Mouse (Mus musculus) thymus, adult 18-20 months (tissue): Measurements from ENCODE around the gene Tgif2.
"Not testable (repeated sequence)": the region's sequence is repeated elsewhere in the genome, so short reads cannot be mapped to it uniquely, and the experiment has no call there.

Source experiments
- DNase-seq, 2 experiments: peaks; one replicate each; pipeline ENCODE4 v3.0.0; 2022; ENCODE audit warnings: mixed read lengths in 2 of 2

Gene Tgif2

DNA sequence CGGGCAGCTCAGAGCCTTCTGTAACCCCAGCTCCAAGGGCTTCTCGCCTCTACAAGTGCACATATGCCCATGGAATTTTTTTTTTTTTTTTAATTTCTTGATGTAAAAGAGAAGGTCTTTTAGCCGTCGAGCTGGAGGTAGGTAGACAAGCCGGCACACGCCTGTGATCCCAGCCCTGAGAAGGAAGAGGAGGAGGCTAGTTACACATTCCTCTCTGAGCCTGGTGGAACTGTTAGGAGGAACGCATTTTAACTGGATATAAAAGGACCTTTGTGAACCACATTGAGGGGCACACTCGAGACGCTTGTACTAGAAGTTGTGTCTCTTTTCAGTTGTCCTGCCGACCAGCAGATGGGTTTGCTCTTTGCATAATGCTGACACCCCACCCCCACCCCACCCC lies 4.9 kb downstream of the Tgif2 start:
- no peak for DNase-seq

- DNase-seq = no peak
Measured at GRCm38 (mm10) chr2:156847653-156848052, 7.8 kb downstream of the Tgif2 start.

DNA sequence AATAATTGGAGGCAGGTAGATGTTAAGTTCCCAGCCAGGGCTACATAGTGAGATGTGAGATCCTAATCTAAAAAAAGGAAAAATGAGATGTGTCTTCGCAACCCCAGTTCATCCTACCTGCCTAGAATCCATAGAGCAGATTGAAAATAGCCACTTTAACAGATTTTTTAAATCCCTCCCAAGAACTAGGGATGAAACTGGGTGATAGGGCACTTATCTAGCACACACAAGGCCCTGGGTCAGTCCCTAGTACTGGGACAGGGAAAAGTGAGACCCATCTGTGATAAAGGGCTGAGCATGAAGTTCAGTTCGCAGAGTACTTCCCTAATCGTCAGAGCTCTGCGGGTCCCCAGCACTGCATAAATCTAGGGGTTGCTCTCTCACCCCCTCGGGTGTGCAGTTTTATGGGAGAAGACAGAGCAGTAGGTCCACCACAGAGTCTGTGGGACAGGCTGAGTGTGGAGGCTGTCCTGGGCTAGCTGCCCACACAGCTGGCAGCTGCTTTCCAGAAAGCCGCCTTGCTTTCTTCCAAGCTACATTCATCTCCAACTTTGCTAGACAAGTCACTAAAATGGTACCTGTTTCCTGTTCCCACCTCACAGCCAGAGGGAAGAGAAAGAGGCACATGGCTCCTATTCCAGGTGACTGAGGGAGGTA lies 8.8 kb downstream of the Tgif2 start:
- no peak for DNase-seq

GRCm38 (mm10) chr2:156850505-156850904 lies 10.7 kb downstream of the Tgif2 start:
- no peak for DNase-seq

- not testable (repeated sequence) for DNase-seq
Measured at GRCm38 (mm10) chr2:156853584-156853983, 13.8 kb downstream of the Tgif2 start.

DNA sequence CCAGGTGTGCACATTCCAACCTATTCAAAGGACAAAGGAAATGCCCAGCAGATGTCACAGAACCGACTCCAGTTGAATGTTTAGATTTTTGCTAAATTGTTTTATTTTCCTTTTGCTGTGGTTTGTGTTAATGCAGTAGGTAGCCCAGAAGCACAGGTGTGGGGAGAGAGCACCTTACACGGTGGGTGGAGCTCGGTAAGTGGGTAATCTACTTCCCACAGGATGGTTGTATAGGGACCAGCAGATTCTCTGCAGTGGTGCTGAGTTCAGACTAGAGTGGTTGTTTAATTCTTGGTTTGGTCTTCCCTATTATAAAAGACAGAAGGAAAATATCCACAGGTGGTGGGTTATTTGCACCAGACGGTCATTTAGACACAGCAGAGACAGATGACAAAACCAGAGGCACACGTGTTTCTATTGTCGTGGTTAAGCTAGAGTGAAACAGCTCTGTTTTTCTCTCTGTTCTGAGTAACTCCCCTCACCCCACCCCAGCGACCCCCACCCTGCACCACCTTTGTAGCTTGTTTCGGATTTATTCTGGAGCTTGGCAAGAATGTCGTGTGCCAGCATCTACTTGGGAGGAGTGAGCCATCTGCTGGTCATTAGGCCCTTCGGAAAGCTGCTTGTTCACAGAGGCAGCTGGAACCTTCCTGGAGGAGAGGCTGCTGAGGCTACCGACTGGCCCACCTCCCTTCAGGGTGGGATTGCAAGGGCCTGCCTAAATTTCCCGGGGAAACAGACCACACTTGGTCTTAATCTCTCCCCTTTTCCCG lies 14.4 kb downstream of the Tgif2 start:
- not testable (repeated sequence) for DNase-seq

DNA sequence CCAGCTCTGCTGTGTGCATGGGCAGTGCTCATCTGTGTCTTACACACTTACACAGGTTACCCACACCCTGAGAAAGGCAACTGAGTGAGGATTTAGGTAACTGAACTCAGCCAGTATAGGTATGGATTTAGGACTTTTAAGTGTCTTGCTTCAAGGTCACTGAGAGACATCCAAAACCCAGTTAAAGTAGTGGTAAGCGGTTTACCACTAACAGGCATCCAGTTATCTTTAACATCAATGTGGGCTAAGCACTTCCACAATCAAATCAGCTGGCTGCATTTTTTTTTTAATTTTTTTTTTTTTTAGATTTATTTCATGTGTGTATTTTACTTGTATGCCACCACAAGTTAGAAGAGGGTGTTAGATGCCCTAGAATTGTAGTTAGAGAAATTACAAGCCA lies 16.5 kb downstream of the Tgif2 start:
- DNase-seq = no peak

DNA sequence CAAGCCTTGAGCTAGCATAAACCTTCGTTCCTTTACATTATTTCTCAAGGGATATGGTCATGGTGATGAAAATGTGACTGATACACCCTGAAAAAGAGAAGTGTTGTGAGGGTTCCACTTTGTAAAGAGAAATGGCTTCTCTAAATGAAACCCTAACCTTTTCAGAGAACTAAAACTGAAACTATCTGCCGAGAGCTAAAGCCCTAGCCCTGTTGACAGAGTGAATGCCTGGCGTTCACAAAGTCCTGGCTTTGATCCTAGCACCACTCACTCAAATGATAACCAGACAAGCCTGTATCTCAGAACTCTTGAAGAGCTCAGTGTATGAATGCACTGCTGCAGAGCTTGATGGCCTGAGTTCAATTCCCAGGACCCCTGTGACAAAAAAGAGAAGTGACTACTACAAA lies 17.6 kb downstream of the Tgif2 start:
- DNase-seq = no peak

DNA sequence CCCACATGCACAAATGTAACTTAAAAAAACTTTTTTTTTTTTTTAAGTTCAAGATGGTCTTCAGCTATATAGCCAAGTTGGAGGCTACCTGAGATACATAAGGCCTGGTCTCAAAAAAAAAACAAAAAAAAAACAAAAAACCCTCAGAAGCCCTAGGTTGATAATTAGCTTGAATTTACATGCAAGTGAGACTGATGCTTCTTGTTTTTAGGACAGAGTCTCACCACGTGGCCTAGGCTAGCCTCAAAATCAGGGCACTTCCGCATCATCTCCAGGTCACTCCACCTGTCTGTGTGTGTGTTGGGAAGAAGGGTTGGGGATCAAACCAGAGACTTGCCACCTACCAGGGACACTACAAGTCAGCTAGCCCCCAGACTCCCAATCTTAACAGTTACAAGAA lies 18.0 kb downstream of the Tgif2 start, which contains the start of gene 4930518I15Rik:
4930518I15Rik (minus strand) TSS at position 112 of the 400 bp plus-strand sequence.
- DNase-seq = no peak

DNA sequence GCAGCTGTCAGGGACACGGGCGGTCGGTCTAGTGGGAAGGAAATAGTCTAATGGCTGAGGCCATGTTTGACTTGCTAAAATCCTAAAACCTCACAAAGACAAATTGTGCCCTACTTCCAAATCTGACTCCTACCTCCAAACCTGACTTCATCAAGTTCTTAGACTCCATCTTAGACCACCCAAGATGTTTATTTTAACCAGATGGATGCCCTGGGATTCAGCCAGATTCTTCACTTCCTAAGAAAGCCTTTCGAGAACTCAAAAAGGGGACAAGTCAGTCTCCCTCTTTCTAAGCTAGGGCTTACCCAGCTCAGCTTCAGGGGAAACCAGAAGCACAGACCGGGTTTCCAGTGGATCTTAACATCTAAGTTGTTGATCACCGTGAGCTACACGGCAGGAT lies 18.9 kb downstream of the Tgif2 start:
- no peak for DNase-seq

GRCm38 (mm10) chr2:156862041-156862717 lies 22.4 kb downstream of the Tgif2 start:
- peak in 1 of 2 experiments; percentile 36 for DNase-seq

DNA sequence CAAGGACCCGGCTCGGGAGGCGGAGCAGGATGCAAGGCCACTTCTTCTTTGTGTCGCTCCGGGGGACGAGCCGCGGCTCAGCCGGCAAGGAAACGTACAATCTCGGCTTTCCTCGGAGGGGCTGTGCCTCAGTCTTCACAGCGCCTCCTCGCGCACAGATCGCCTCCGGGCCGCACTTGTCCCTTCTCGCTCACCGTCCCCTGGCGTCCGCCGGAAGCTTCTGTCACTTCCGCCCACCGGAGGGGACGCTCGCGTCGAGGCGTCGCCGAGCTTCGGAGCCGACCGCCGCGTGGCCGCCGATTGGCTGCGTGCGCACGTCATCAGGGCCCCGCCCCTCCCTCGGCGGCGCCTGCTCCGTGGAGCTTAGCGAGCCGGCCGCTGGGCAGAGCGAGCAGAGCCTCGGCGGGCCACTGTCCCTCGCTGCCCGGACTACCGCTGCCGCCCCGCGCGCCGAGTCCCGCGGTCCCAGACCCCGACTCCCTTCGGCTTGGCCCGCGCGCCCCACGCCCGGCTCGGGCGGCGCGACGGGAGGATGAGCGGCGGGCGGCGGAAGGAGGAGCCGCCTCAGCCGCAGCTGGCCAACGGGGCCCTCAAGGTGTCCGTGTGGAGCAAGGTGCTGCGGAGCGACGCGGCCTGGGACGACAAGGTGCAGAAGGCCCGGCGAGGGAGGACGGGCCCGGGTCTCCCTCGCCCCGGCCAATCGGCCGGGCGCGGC lies 23.1 kb downstream of the Tgif2 start, which contains the start of gene Rab5if:
Rab5if (plus strand) TSS at position 357 of the 715 bp plus-strand sequence.
- DNase-seq = peak; percentile 96

- peak in 1 of 2 experiments; percentile 52 for DNase-seq
Measured at GRCm38 (mm10) chr2:156863487-156864160, 23.8 kb downstream of the Tgif2 start.

GRCm38 (mm10) chr2:156864481-156864880 lies 24.7 kb downstream of the Tgif2 start:
- DNase-seq = no peak

DNA sequence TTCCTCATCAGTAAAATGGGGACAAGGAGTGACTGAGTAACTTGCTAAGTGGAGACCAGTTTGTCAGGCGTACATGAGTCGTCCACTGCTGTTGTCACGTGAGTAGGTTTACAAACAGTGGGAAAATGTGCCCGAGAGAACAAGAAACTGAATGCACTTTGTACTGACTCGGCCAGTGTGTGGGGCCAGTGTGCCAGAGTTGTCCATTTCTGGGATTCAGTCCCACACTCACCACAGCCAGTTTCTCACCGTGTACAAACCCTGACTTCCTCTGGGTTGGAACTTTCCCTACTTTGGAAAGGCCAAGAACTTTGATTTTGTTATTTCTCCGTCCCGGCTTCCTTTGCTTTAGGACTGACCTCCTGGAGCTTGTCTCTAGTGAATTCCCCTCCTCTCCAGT lies 29.2 kb downstream of the Tgif2 start:
- DNase-seq = no peak

DNA sequence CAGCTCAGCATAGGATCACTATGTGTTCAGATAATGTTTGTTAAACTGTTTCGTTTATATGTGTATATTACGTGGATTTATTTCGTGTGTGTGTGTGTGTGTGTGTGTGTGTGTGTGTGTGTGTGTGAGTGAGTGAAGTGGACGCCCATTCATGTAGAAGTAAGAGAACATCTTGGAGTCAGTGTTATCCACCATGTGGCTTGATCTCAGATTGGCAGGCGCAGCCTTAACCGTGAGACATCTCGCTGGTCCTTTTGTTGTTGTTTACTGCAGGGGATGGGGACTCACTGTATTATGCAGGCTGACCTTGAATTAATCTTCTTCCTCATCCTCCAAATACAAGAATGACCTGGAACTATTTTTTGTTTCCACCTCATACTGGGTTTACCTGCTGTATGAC lies 29.7 kb downstream of the Tgif2 start:
- DNase-seq = no peak

DNA sequence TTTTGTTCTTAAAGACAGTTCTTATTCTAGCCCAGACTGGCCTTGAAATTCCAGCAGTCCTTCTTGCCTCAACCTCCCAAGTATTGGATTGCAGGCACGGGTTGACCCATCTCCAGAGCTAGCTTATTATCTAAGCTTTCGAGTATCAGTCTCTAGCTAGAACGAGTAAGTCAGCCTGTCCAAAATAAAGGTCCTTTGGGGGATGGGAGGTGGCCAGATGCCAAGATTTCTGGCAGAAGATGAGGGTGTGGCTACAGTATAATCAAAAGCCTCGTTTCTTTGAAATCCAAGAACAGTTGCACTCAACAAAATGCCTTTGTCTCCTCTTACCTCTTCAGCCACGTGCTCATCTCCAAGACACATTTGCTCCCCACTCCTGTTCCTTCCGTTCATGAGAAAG lies 30.7 kb downstream of the Tgif2 start:
- DNase-seq = no peak

DNA sequence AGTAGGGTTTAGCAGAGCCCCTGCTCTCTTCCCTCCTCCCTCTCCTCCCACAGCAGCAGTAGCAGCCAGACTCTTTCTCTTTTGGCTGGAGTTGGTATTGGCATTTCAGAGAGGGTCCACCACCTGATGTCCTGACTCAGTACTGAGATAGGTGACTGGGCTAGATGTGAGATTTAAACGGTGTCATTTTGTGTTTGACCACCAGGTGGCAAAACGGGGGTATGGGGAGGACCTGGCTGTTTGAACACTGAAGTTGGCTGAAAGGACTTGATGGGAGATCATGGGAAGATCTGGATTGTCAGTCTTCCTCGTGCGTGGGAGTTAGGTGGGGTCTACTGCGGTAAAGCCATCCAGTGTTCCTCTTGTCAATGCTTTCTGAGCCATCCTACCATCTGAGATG lies 33.8 kb downstream of the Tgif2 start:
- peak in 1 of 2 experiments; percentile 41 for DNase-seq

- no peak for DNase-seq
Measured at GRCm38 (mm10) chr2:156874047-156874759, 34.4 kb downstream of the Tgif2 start.

DNA sequence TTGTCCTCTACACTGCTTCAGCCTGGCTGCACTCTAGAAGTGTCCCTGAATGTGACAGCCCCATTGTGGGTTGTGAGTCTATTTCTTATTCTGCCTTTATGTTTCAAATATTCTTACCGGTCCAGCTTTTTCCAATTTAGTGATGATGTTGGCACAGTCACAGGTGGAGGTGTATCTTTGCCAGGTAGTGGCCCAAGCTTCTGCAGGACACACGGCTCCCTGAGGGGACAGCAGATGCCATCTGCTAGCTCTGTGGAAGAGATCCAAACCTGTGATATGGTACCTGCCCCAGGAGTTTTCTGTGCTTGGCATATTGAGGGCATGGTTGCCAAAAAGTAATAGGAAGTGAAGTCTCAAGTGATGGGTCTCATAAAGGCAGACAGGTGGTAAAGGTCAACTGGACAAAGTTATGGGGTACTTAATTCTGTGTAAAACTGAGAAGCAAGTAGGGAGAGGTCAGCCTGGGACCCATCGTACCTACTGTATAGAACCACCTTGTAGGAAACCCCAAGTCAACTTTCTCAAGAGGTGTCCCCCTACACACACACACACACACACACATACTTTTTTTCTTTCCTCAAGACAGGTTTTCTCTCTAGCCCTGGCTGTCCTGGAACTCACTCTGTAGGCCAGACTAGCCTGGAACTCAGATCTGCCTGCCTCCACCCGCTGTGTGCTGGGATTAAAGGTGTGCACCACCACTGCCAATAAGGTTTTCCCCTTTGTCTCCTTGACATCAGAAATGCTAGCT lies 35.1 kb downstream of the Tgif2 start:
- no peak for DNase-seq

- peak; percentile 62 to 75 for DNase-seq
Measured at GRCm38 (mm10) chr2:156877726-156878125, 37.9 kb downstream of the Tgif2 start.
